Mouse (Mus musculus): ENCODE results near the gene Drc3. TPM values are rescaled to one million over a fixed set of nuclear protein-coding genes. Genes with fewer than 3 reads are reported as not detected.

The Drc3 gene
- polyA plus RNA-seq, 1 experiment = 6.9 TPM

DNA sequence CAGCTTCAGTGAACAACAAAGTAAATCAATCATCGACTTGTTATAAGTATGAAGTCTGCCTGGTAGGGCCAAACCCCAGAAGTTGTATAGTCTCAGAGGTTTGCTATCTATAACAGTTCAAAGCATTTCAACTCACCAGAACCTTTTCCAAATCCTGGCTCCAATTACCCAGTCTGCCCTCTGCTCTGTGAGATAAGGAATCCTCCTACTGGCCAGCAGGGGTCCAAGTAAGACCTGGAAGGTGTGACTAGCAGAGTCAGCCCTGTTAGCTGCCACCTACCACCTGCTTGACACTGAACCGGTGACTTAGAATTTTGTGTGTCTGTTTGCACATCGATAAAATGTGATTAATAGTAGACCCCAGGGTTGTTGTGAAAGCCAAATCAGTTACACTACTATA is 14.1 kb downstream of the Drc3 start:
- H3K9ac ChIP-seq (ENCODE audit: low read depth, poor library complexity, severe bottlenecking) = peak overlapping the region; percentile 35; the same call in 1 of the 2 replicates
- H3K27me3 ChIP-seq (ENCODE audit: control insufficient read depth, insufficient read depth, low read length, poor library complexity, severe bottlenecking) = no peaks in the 10 kb centered on the region
- H3K4me1 ChIP-seq (ENCODE audit: control insufficient read depth, insufficient read depth, low read length) = no peaks in the 10 kb centered on the region
- H3K9me3 ChIP-seq (replicated peaks; ENCODE audit: control insufficient read depth, insufficient read depth, low read length, poor library complexity, severe bottlenecking) = no peaks in the 10 kb centered on the region
- H3K4me3 ChIP-seq (ENCODE audit: low read depth, low read length) = no peak overlapping the region
- H3K27ac ChIP-seq (ENCODE audit: insufficient read depth, low read length) = no peak overlapping the region
- no peaks in the 10 kb centered on the region for H3K36me3 ChIP-seq (ENCODE audit: control insufficient read depth, insufficient read depth, low read length, poor library complexity, severe bottlenecking)
- TF ChIP-seq CTCF (IDR thresholded peaks at IDR 0.05; ENCODE audit: low read depth, low read length) (peak; percentile 11), EP300 (IDR thresholded peaks at IDR 0.05; ENCODE audit: insufficient read depth, low read depth, low read length) (no peak), POLR2A (IDR thresholded peaks at IDR 0.05; ENCODE audit: insufficient read depth, low read length) (no peak)

DNA sequence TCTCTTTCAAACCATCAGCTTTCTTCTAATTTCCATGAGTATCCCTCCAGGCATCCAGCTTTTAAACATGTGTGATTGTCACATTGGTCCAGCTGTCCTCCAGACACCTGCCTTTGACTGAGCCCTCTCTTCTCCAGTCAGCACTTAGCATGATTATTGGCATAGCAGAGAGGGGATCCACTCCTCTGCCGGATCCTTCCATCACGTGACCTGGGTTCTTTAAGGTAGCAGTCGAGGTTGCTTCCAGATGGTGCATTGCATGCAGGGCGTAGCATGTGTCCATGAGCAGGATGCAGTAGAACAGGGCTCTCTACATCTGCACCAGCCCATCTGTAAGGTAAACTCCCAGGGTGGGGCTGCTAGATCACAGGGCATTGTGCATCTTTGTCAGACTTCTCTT is 15.8 kb downstream of the Drc3 start:
- no peaks in the 10 kb centered on the region for H3K27me3 ChIP-seq (ENCODE audit: control insufficient read depth, insufficient read depth, low read length, poor library complexity, severe bottlenecking)
- TF ChIP-seq POLR2A (IDR thresholded peaks at IDR 0.05; ENCODE audit: insufficient read depth, low read length) = no peak
- TF ChIP-seq EP300 (IDR thresholded peaks at IDR 0.05; ENCODE audit: insufficient read depth, low read depth, low read length) = no peak
- no peak for TF ChIP-seq CTCF (IDR thresholded peaks at IDR 0.05; ENCODE audit: low read depth, low read length)
- no peaks in the 10 kb centered on the region for H3K36me3 ChIP-seq (ENCODE audit: control insufficient read depth, insufficient read depth, low read length, poor library complexity, severe bottlenecking)
- H3K9me3 ChIP-seq (replicated peaks; ENCODE audit: control insufficient read depth, insufficient read depth, low read length, poor library complexity, severe bottlenecking) = no peaks in the 10 kb centered on the region
- no peak overlapping the region for H3K27ac ChIP-seq (ENCODE audit: insufficient read depth, low read length)
- H3K4me1 ChIP-seq (ENCODE audit: control insufficient read depth, insufficient read depth, low read length) = no peaks in the 10 kb centered on the region
- no peak overlapping the region for H3K4me3 ChIP-seq (ENCODE audit: low read depth, low read length)
- no peak overlapping the region for H3K9ac ChIP-seq (ENCODE audit: low read depth, poor library complexity, severe bottlenecking)

DNA sequence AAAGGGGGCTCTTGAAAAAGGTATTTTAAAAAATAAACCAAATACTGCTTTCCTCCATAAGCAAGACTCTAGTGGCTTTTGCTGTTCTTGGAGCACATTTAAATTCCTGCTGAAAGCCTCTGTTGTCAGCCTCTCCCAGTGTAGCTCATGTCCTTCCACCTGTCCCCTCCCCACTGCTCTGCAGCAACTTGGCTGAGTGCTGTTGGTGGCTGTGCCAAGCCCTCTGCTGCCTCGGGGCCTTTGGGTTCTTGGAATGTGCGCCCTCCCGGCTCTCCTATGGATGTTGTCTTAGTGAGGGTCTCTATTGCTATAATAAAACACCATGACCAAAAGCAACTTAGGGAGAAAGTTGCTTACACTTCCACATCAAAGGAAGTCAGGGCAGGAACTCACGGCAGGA is 16.3 kb downstream of the Drc3 start:
- Histone ChIP-seq H3K36me3 (ENCODE audit: control insufficient read depth, insufficient read depth, low read length, poor library complexity, severe bottlenecking) (no peaks in the 10 kb centered on the region), H3K9ac (ENCODE audit: low read depth, poor library complexity, severe bottlenecking) (no peak overlapping the region), H3K27ac (ENCODE audit: insufficient read depth, low read length) (no peak overlapping the region), H3K9me3 (replicated peaks; ENCODE audit: control insufficient read depth, insufficient read depth, low read length, poor library complexity, severe bottlenecking) (no peaks in the 10 kb centered on the region), H3K27me3 (ENCODE audit: control insufficient read depth, insufficient read depth, low read length, poor library complexity, severe bottlenecking) (no peaks in the 10 kb centered on the region), H3K4me1 (ENCODE audit: control insufficient read depth, insufficient read depth, low read length) (no peaks in the 10 kb centered on the region), H3K4me3 (ENCODE audit: low read depth, low read length) (no peak overlapping the region)
- no peak for TF ChIP-seq POLR2A (IDR thresholded peaks at IDR 0.05; ENCODE audit: insufficient read depth, low read length)
- TF ChIP-seq EP300 (IDR thresholded peaks at IDR 0.05; ENCODE audit: insufficient read depth, low read depth, low read length) = no peak
- TF ChIP-seq CTCF (IDR thresholded peaks at IDR 0.05; ENCODE audit: low read depth, low read length) = no peak

DNA sequence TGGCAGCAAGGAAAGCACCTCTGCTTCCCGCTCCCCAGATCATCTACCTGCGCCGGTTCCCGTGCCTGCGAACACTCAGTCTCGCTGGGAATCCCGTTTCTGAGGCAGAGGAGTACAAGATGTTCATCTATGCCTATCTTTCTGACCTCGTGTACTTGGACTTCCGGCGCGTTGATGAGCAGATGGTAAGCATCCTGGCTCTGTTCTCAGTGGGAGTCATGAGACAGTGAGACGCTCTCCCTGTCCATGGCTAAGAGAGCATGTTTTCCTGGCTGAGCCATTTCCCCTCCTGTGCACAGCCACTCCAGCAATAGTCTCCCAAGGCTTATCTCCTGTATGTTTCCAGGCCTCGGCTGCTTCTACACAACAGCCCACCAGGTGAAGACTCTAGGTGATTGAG is 17.3 kb downstream of the Drc3 start:
- H3K36me3 ChIP-seq (ENCODE audit: control insufficient read depth, insufficient read depth, low read length, poor library complexity, severe bottlenecking) = no peaks in the 10 kb centered on the region
- H3K9me3 ChIP-seq (replicated peaks; ENCODE audit: control insufficient read depth, insufficient read depth, low read length, poor library complexity, severe bottlenecking) = no peaks in the 10 kb centered on the region
- no peak overlapping the region for H3K9ac ChIP-seq (ENCODE audit: low read depth, poor library complexity, severe bottlenecking)
- no peaks in the 10 kb centered on the region for H3K27me3 ChIP-seq (ENCODE audit: control insufficient read depth, insufficient read depth, low read length, poor library complexity, severe bottlenecking)
- H3K27ac ChIP-seq (ENCODE audit: insufficient read depth, low read length) = no peak overlapping the region
- TF ChIP-seq CTCF (IDR thresholded peaks at IDR 0.05; ENCODE audit: low read depth, low read length) = no peak
- TF ChIP-seq EP300 (IDR thresholded peaks at IDR 0.05; ENCODE audit: insufficient read depth, low read depth, low read length) = no peak
- TF ChIP-seq POLR2A (IDR thresholded peaks at IDR 0.05; ENCODE audit: insufficient read depth, low read length) = no peak
- no peaks in the 10 kb centered on the region for H3K4me1 ChIP-seq (ENCODE audit: control insufficient read depth, insufficient read depth, low read length)
- no peak overlapping the region for H3K4me3 ChIP-seq (ENCODE audit: low read depth, low read length)

DNA sequence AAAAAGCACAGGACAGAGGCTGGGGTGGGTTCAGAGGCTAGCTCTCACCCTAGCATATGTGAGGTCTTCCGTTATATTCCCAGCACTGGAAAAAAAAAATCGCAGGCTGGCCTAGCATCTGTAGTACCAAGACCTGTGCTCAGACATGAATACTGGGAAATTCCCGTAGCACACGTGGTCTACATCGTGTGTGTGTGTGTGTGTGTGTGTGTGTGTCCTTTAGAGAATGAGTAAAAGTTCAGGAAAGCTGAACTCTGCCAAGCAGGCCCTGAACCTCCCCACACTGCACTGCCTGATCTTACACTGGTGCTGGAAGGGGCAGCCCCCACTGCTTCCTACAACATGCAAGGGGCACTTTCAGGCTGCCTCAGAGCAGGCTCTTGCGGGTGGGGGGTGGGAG is 21.4 kb downstream of the Drc3 start:
- no peak for TF ChIP-seq CTCF (IDR thresholded peaks at IDR 0.05; ENCODE audit: low read depth, low read length)
- no peak overlapping the region for H3K9ac ChIP-seq (ENCODE audit: low read depth, poor library complexity, severe bottlenecking)

DNA sequence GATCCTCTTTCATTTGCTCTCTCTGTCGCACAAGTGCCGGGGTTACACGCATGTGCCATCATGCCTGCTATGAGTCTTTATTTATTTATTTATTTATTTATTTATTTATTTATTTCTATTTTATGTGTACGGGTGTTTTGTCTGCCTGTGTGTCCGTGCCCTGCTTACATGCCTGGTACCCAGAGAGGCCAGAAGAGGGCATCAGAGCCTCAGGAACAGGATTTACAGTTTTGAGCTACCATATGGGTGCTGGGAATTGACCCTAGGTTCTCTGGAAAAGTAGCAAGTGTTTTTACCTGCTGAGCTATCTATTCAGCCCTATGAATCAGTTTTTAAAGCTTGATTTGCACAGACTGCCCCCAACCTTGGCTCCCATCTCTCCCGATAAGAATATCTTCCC is 30.4 kb downstream of the Drc3 start:
- TF ChIP-seq CTCF (IDR thresholded peaks at IDR 0.05; ENCODE audit: low read depth, low read length) (peak; percentile 48), EP300 (IDR thresholded peaks at IDR 0.05; ENCODE audit: insufficient read depth, low read depth, low read length) (no peak), POLR2A (IDR thresholded peaks at IDR 0.05; ENCODE audit: insufficient read depth, low read length) (no peak)
- no peaks in the 10 kb centered on the region for H3K4me1 ChIP-seq (ENCODE audit: control insufficient read depth, insufficient read depth, low read length)
- H3K36me3 ChIP-seq (ENCODE audit: control insufficient read depth, insufficient read depth, low read length, poor library complexity, severe bottlenecking) = no peaks in the 10 kb centered on the region
- no peaks in the 10 kb centered on the region for H3K9me3 ChIP-seq (replicated peaks; ENCODE audit: control insufficient read depth, insufficient read depth, low read length, poor library complexity, severe bottlenecking)
- H3K9ac ChIP-seq (ENCODE audit: low read depth, poor library complexity, severe bottlenecking) = no peak overlapping the region
- H3K27ac ChIP-seq (ENCODE audit: insufficient read depth, low read length) = no peak overlapping the region
- no peak overlapping the region for H3K4me3 ChIP-seq (ENCODE audit: low read depth, low read length)
- H3K27me3 ChIP-seq (ENCODE audit: control insufficient read depth, insufficient read depth, low read length, poor library complexity, severe bottlenecking) = no peaks in the 10 kb centered on the region

More for the DNA sequence above, 21.4 kb downstream of the Drc3 start:
- no peaks in the 10 kb centered on the region for H3K9me3 ChIP-seq (replicated peaks; ENCODE audit: control insufficient read depth, insufficient read depth, low read length, poor library complexity, severe bottlenecking)
- H3K4me1 ChIP-seq (ENCODE audit: control insufficient read depth, insufficient read depth, low read length) = no peaks in the 10 kb centered on the region
- H3K27ac ChIP-seq (ENCODE audit: insufficient read depth, low read length) = no peak overlapping the region
- no peaks in the 10 kb centered on the region for H3K36me3 ChIP-seq (ENCODE audit: control insufficient read depth, insufficient read depth, low read length, poor library complexity, severe bottlenecking)
- no peaks in the 10 kb centered on the region for H3K27me3 ChIP-seq (ENCODE audit: control insufficient read depth, insufficient read depth, low read length, poor library complexity, severe bottlenecking)
- H3K4me3 ChIP-seq (ENCODE audit: low read depth, low read length) = no peak overlapping the region

Data from ES-Bruce4 (cell line).